Mouse (Mus musculus) hindbrain, postnatal 0 days (tissue): ENCODE results near the gene Alcam. TPM values are rescaled to one million over a fixed set of nuclear protein-coding genes. Genes with fewer than 3 reads are reported as not detected.
A peak's percentile ranks its signal among the peaks of the same experiment; 100 is the strongest.

Experiments
- ATAC-seq: fragments of 200-750 bp; cut with Nextera tagmentation; 2 replicates; pipeline ENCODE4 v1.8.0; 2017; ENCODE audit warnings: mild to moderate bottlenecking, moderate TSS enrichment, moderate library complexity
- DNase-seq: peaks from one replicate; pipeline ENCODE4 v3.0.0-alpha.2; 2015; ENCODE audit warnings: low spot score
- H3K27ac ChIP-seq: fragments of 300-500 bp; sonication (generic); 2 replicates; pipeline ENCODE4 v1.5.1; 2014; ENCODE audit warnings: mild to moderate bottlenecking
- H3K27me3 ChIP-seq: fragments of 300-500 bp; sonication (generic); 2 replicates; pipeline ENCODE4 v1.6.1; 2014; ENCODE audit warnings: low read length, mixed read lengths; ENCODE audit not compliant: insufficient read depth
- H3K36me3 ChIP-seq: fragments of 300-500 bp; sonication (generic); 2 replicates; pipeline ENCODE4 v1.6.1; 2014; ENCODE audit warnings: low read length, mixed read lengths; ENCODE audit not compliant: insufficient read depth
- H3K4me1 ChIP-seq: fragments of 300-500 bp; sonication (generic); 2 replicates; pipeline ENCODE4 v1.6.1; 2014; ENCODE audit warnings: antibody characterized with exemption, low read length, mixed read lengths; ENCODE audit not compliant: insufficient read depth
- H3K4me2 ChIP-seq: fragments of 300-500 bp; sonication (generic); 2 replicates; pipeline ENCODE4 v1.6.1; 2014; ENCODE audit warnings: low read depth, mild to moderate bottlenecking, low read length, moderate library complexity, mixed read lengths
- H3K4me3 ChIP-seq: fragments of 300-500 bp; sonication (generic); 2 replicates; pipeline ENCODE4 v1.5.1; 2014; ENCODE audit warnings: low read length
- H3K9ac ChIP-seq: fragments of 300-500 bp; sonication (generic); replicated peaks from 2 replicates; pipeline ENCODE4 v1.6.1; 2014; ENCODE audit warnings: mild to moderate bottlenecking, low read length, moderate library complexity, mixed read lengths
- H3K9me3 ChIP-seq: fragments of 300-500 bp; sonication (generic); 2 replicates; pipeline ENCODE4 v1.6.1; 2016; ENCODE audit warnings: low read length, mixed read lengths
- CTCF ChIP-seq: IDR thresholded peaks from 2 replicates; pipeline ENCODE4 v1.5.1; 2016; ENCODE audit warnings: antibody characterized with exemption, control low read depth, low read depth
- WGBS: fragments of 180-500 bp; shearing (Covaris S2); extraction: QIAGEN DNeasy Blood & Tissue Kit; methylation state at CpG from one replicate; pipeline ENCODE4 v1.1.7; 2014; 5-methylcytosine and 5-hydroxymethylcytosine counted together
- polyA plus RNA-seq: library from polyadenylated mRNA; unstranded; fragments of >200 nt; fragmentation: Nextera tagmentation; extraction: Ambion mirVana; gene quantifications from 2 replicates; pipeline ENCODE4 v1.2.1, GENCODE M21; 2015
- total RNA-seq: library from RNA; depleted of rRNA; stranded (reverse); fragments of >200 nt; gene quantifications from 2 replicates; pipeline ENCODE4 v1.2.3, GENCODE M21; 2014

The Alcam gene
- total and polyA plus RNA-seq, 2 experiments from 2014 or later: 40.3 to 106 TPM

- TF ChIP-seq CTCF: no peak
- no peaks in the 10 kb centered on the region; the same call in 1 of the 2 replicates for H3K36me3 ChIP-seq
- ATAC-seq (0 out of 2 replicates have a peak, but pooled peaks have one; percentile 32), DNase-seq (peak; percentile 32)
- WGBS: 58% methylated on average over 4 of the region's 4 CpGs
- no peak overlapping the region for H3K9ac ChIP-seq
- H3K4me3 ChIP-seq: no peak overlapping the region
- H3K9me3 ChIP-seq: no peaks in the 10 kb centered on the region
- H3K4me1 ChIP-seq: no peaks in the 10 kb centered on the region
- 0 out of 2 replicates have a peak overlapping the region, but pooled peaks have one; percentile 3 for H3K4me2 ChIP-seq
- no peak overlapping the region for H3K27ac ChIP-seq
- no peaks in the 10 kb centered on the region for H3K27me3 ChIP-seq
These were observed 150.4 kb downstream of the Alcam start for GRCm38 (mm10) chr16:52303532-52303902.

- DNase-seq (peak; percentile 10), ATAC-seq (no peak)
- H3K27ac ChIP-seq: no peak overlapping the region
- no peaks in the 10 kb centered on the region; the same call in 1 of the 2 replicates for H3K36me3 ChIP-seq
- no peaks in the 10 kb centered on the region for H3K4me1 ChIP-seq
- WGBS: 71% methylated on average over 9 of the region's 9 CpGs
- no peaks in the 10 kb centered on the region for H3K9me3 ChIP-seq
- no peaks in the 10 kb centered on the region for H3K27me3 ChIP-seq
- no peak for TF ChIP-seq CTCF
- H3K4me3 ChIP-seq: no peak overlapping the region
- H3K4me2 ChIP-seq: 0 out of 2 replicates have a peak overlapping the region, but pooled peaks have one; percentile 3
- no peak overlapping the region for H3K9ac ChIP-seq
These were observed 150.9 kb downstream of the Alcam start for GRCm38 (mm10) chr16:52302790-52303531.

- H3K27me3 ChIP-seq: no peaks in the 10 kb centered on the region
- WGBS: 92% methylated on average over 7 of the region's 7 CpGs
These were observed 152.1 kb downstream of the Alcam start for GRCm38 (mm10) chr16:52301730-52302129.

GRCm38 (mm10) chr16:52296376-52296775 is 157.5 kb downstream of the Alcam start:
- H3K9me3 ChIP-seq: no peaks in the 10 kb centered on the region
- no peak overlapping the region for H3K4me3 ChIP-seq
- no peak for TF ChIP-seq CTCF
- no peak for ATAC-seq
- DNase-seq: no peak
- H3K36me3 ChIP-seq: peaks cover 12% of the 10 kb centered on the region; the same call in 1 of the 2 replicates
- H3K9ac ChIP-seq: no peak overlapping the region
- no peak overlapping the region for H3K4me2 ChIP-seq
- H3K27me3 ChIP-seq: no peaks in the 10 kb centered on the region
- no peak overlapping the region for H3K27ac ChIP-seq
- WGBS: 25% methylated on average over 1 of the region's 1 CpGs
- H3K4me1 ChIP-seq: no peaks in the 10 kb centered on the region

More at GRCm38 (mm10) chr16:52301730-52302129, 152.1 kb downstream of the Alcam start:
- Histone ChIP-seq H3K9me3 (no peaks in the 10 kb centered on the region), H3K9ac (no peak overlapping the region), H3K4me1 (no peaks in the 10 kb centered on the region), H3K36me3 (no peaks in the 10 kb centered on the region; the same call in 1 of the 2 replicates), H3K27ac (no peak overlapping the region), H3K4me3 (no peak overlapping the region), H3K4me2 (no peak overlapping the region)
- no peak for DNase-seq
- TF ChIP-seq CTCF: no peak
- ATAC-seq: no peak

- no peak overlapping the region for H3K4me2 ChIP-seq
These were observed 158.3 kb downstream of the Alcam start for GRCm38 (mm10) chr16:52295535-52295934.

GRCm38 (mm10) chr16:52292440-52293048 is 161.3 kb downstream of the Alcam start:
- TF ChIP-seq CTCF: no peak
- H3K4me1 ChIP-seq: no peaks in the 10 kb centered on the region
- no peaks in the 10 kb centered on the region for H3K9me3 ChIP-seq
- 89% methylated on average over 3 of the region's 3 CpGs for WGBS
- ATAC-seq (no peak), DNase-seq (no peak)
- H3K27ac ChIP-seq: no peak overlapping the region
- no peaks in the 10 kb centered on the region for H3K27me3 ChIP-seq
- H3K4me2 ChIP-seq: no peak overlapping the region
- no peak overlapping the region for H3K4me3 ChIP-seq
- no peak overlapping the region for H3K9ac ChIP-seq
- peaks cover 12% of the 10 kb centered on the region for H3K36me3 ChIP-seq

More at GRCm38 (mm10) chr16:52295535-52295934, 158.3 kb downstream of the Alcam start:
- Histone ChIP-seq H3K4me1 (no peaks in the 10 kb centered on the region), H3K9ac (no peak overlapping the region), H3K27ac (no peak overlapping the region), H3K9me3 (no peaks in the 10 kb centered on the region), H3K27me3 (no peaks in the 10 kb centered on the region), H3K36me3 (peaks cover 12% of the 10 kb centered on the region; the same call in 1 of the 2 replicates), H3K4me3 (no peak overlapping the region)
- no peak for TF ChIP-seq CTCF
- ATAC-seq: no peak
- DNase-seq: no peak
